Mouse (Mus musculus) small intestine, adult 2 months (tissue): ENCODE data around the gene Lyrm1. TPM values are rescaled to one million over a fixed set of nuclear protein-coding genes. Genes with fewer than 3 reads are reported as not detected.

Experiments
- H3K27ac ChIP-seq: fragments of 200-500 bp; 2 replicates; pipeline ENCODE4 v1.5.1; 2012; ENCODE audit warnings: low read depth, low read length, control low read depth, inconsistent platforms; ENCODE audit not compliant: insufficient read depth
- H3K27me3 ChIP-seq: fragments of 200-500 bp; 2 replicates; pipeline ENCODE4 v1.6.1; 2012; ENCODE audit warnings: mild to moderate bottlenecking, moderate library complexity, low read length, inconsistent platforms; ENCODE audit not compliant: control insufficient read depth, insufficient read depth
- H3K36me3 ChIP-seq: fragments of 200-500 bp; 2 replicates; pipeline ENCODE4 v1.6.1; 2012; ENCODE audit warnings: mild to moderate bottlenecking, low read length, control low read depth, inconsistent platforms; ENCODE audit not compliant: control insufficient read depth, insufficient read depth
- H3K4me1 ChIP-seq: fragments of 200-500 bp; 2 replicates; pipeline ENCODE4 v1.6.1; 2012; ENCODE audit warnings: low read length, inconsistent platforms, mixed read lengths; ENCODE audit not compliant: control insufficient read depth, insufficient read depth, insufficient read length
- H3K4me3 ChIP-seq: fragments of 200-500 bp; 2 replicates; pipeline ENCODE4 v1.5.1; 2012; ENCODE audit warnings: low read depth, mild to moderate bottlenecking, control low read depth, inconsistent platforms, low read length, moderate library complexity
- CTCF ChIP-seq: fragments of 200-500 bp; IDR thresholded peaks from 2 replicates; pipeline ENCODE4 v1.5.1; 2012; ENCODE audit warnings: low read depth, mild to moderate bottlenecking, control low read depth, inconsistent platforms, low read length, moderate library complexity, mixed read lengths; ENCODE audit not compliant: insufficient replicate concordance, insufficient read length; ENCODE audit errors: extremely low read depth
- POLR2A ChIP-seq: fragments of 200-500 bp; IDR thresholded peaks from 2 replicates; pipeline ENCODE4 v1.6.1; 2012; ENCODE audit warnings: low read depth, mild to moderate bottlenecking, control low read depth, inconsistent platforms, low read length, moderate library complexity
- WGBS: fragments of 180-500 bp; shearing (Covaris S2); methylation state at CpG from one replicate; pipeline ENCODE4 v1.1.7; 2018; 5-methylcytosine and 5-hydroxymethylcytosine counted together
- polyA plus RNA-seq: library from polyadenylated mRNA; depleted of rRNA; stranded (reverse); fragments of >200 nt; gene quantifications from 2 replicates; pipeline ENCODE4 v1.2.3, GENCODE M21; 2012

Gene Lyrm1
- polyA plus RNA-seq, 1 experiment, result 0.65 TPM

- peaks cover 19% of the 10 kb centered on the region; the same call in 1 of the 2 replicates for H3K4me1 ChIP-seq
- TF ChIP-seq CTCF, result no peak
- TF ChIP-seq POLR2A, result no peak
- no peak overlapping the region for H3K4me3 ChIP-seq
- no peaks in the 10 kb centered on the region for H3K27me3 ChIP-seq
- WGBS, result 17% methylated on average over 1 of the region's 1 CpGs
- H3K36me3 ChIP-seq, result 0 out of 2 replicates have a peak, but pooled peaks cover 7% of the 10 kb centered on the region
- H3K27ac ChIP-seq, result no peak overlapping the region
Observed at GRCm38 (mm10) chr7:119866136-119866535, 29.5 kb upstream of the Lyrm1 start.

DNA sequence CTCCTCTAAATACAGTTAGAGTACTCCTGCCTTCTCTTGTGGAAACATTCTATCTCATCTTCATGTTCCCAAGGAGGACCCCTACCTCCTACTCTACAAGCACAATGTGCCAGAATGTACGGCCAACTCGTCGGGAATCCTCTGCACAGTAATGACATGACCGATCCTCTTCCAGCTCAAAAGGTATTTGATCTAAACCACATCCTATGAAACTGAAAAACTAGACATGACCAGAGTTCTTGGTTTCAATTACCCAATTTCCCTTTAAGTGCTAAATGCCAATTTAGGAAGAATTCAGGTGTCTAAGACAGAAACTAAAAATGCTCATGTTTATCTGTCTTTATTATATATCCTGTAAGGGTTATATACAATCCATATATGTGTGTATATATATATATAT is 23.5 kb upstream of the Lyrm1 start:
- no peaks in the 10 kb centered on the region; the same call in 1 of the 2 replicates for H3K27me3 ChIP-seq
- H3K4me3 ChIP-seq, result no peak overlapping the region
- WGBS, result 84% methylated on average over 4 of the region's 4 CpGs

DNA sequence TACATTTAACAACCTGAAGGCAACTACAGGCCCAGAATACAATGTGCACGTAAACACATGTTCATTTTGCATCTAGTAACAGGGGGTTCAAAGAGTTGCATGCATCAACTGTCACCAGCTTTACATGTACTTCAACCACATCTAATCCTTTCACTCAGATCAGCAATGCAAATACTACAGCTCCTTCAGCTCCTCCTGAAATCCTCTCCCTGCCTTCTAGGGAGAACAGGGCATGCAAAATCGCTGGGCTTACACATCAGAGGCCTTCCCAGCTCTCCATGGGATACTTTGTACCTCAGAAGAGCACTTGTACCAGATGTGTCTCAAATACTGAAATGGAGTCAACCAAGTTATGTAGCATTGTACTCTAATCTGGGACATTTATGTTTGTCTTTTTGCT is 22.6 kb upstream of the Lyrm1 start:
- 71% methylated on average over 2 of the region's 2 CpGs for WGBS
- H3K27me3 ChIP-seq, result no peaks in the 10 kb centered on the region; the same call in 1 of the 2 replicates

More for the DNA sequence above, 23.5 kb upstream of the Lyrm1 start:
- Histone ChIP-seq H3K4me1 (no peaks in the 10 kb centered on the region), H3K36me3 (0 out of 2 replicates have a peak, but pooled peaks cover 7% of the 10 kb centered on the region), H3K27ac (no peak overlapping the region)
- no peak for TF ChIP-seq CTCF
- no peak for TF ChIP-seq POLR2A

GRCm38 (mm10) chr7:119875776-119876440 is 19.8 kb upstream of the Lyrm1 start:
- H3K27ac ChIP-seq, result no peak overlapping the region
- 70% methylated on average over 3 of the region's 3 CpGs for WGBS
- peaks cover 1% of the 10 kb centered on the region; the same call in 1 of the 2 replicates for H3K36me3 ChIP-seq
- H3K4me1 ChIP-seq, result peaks cover 6% of the 10 kb centered on the region; the same call in 1 of the 2 replicates
- no peak overlapping the region for H3K4me3 ChIP-seq
- no peaks in the 10 kb centered on the region; the same call in 1 of the 2 replicates for H3K27me3 ChIP-seq
- TF ChIP-seq CTCF, result no peak
- no peak for TF ChIP-seq POLR2A

More for the DNA sequence above, 22.6 kb upstream of the Lyrm1 start:
- Histone ChIP-seq H3K27ac (no peak overlapping the region), H3K36me3 (0 out of 2 replicates have a peak, but pooled peaks cover 5% of the 10 kb centered on the region), H3K4me1 (no peaks in the 10 kb centered on the region), H3K4me3 (no peak overlapping the region)
- no peak for TF ChIP-seq CTCF
- TF ChIP-seq POLR2A, result no peak

GRCm38 (mm10) chr7:119879171-119879570 is 16.5 kb upstream of the Lyrm1 start:
- Histone ChIP-seq H3K27ac (no peak overlapping the region), H3K27me3 (no peaks in the 10 kb centered on the region; the same call in 1 of the 2 replicates), H3K36me3 (peaks cover 2% of the 10 kb centered on the region; the same call in 1 of the 2 replicates), H3K4me3 (no peak overlapping the region), H3K4me1 (peaks cover 8% of the 10 kb centered on the region; the same call in 1 of the 2 replicates)
- TF ChIP-seq CTCF, result no peak
- no peak for TF ChIP-seq POLR2A
- WGBS, result 82% methylated on average over 4 of the region's 4 CpGs

DNA sequence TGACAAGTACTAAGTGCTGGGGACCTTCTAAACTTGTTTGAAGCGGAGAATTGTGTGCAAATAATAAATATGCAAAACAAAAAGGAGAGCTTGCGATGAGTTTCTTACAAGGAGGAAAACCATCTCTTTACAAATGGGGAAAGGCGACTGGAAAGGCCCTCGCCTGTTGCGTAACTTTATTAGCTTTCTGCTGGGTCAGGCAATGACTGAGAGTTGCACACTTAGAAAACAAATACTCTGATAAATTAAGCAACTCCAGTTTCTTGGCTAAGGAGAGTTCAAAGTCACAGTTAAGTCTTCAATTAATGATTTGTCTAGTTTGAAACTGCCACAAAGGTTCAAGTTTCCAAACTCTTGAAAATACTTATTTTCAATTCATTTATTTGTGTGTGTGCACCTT is 15.3 kb upstream of the Lyrm1 start:
- Histone ChIP-seq H3K27ac (peak overlapping the region; percentile 60; the same call in 1 of the 2 replicates), H3K36me3 (peaks cover 2% of the 10 kb centered on the region; the same call in 1 of the 2 replicates), H3K27me3 (no peaks in the 10 kb centered on the region; the same call in 1 of the 2 replicates), H3K4me1 (peaks cover 8% of the 10 kb centered on the region; the same call in 1 of the 2 replicates), H3K4me3 (no peak overlapping the region)
- WGBS, result 35% methylated on average over 5 of the region's 5 CpGs
- TF ChIP-seq POLR2A (no peak), CTCF (no peak)

DNA sequence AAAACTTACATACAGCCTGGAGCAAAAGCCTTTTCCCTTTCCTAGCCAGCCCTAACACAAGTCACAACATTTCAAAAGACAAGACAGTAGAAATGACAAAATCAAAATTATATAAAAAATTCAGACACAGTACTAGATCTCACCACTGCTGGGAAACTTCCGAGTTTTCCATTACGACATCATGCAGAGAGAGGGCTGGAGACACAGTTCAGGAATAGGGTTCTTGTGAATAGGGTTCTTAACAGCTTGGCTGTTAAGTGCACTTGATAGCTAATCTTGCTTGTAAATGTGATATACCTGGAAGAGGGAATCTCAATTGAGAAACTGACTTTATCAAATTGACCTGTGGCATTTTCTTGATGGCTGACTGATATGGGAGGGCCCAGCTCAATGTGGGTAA is 14.4 kb upstream of the Lyrm1 start:
- no peak for TF ChIP-seq POLR2A
- TF ChIP-seq CTCF, result no peak
- Histone ChIP-seq H3K4me1 (peaks cover 8% of the 10 kb centered on the region; the same call in 1 of the 2 replicates), H3K36me3 (peaks cover 4% of the 10 kb centered on the region; the same call in 1 of the 2 replicates), H3K4me3 (no peak overlapping the region), H3K27me3 (no peaks in the 10 kb centered on the region), H3K27ac (no peak overlapping the region)
- 44% methylated on average over 2 of the region's 2 CpGs for WGBS
